Mouse (Mus musculus) G1E (cell line): ENCODE data around the gene Zfp622. TPM values are rescaled to one million over a fixed set of nuclear protein-coding genes. Genes with fewer than 3 reads are reported as not detected.

Source experiments
- ATAC-seq: 2 replicates; pipeline ENCODE4 v1.8.0; 2016; ENCODE audit warnings: mild to moderate bottlenecking; ENCODE audit not compliant: insufficient number of reproducible peaks, poor library complexity, low FRiP score, severe bottlenecking; ENCODE audit errors: extremely low read depth
- DNase-seq: peaks from one replicate; pipeline ENCODE4 v3.0.0; 2012; ENCODE audit warnings: low spot score
- H3K27me3 ChIP-seq: 2 replicates; pipeline ENCODE4 v1.6.1; 2012; ENCODE audit warnings: mild to moderate bottlenecking, low read length, inconsistent platforms; ENCODE audit not compliant: insufficient read depth
- H3K36me3 ChIP-seq: replicated peaks from 2 replicates; pipeline ENCODE3; 2012; ENCODE audit warnings: mild to moderate bottlenecking, inconsistent platforms
- H3K4me1 ChIP-seq: 2 replicates; pipeline ENCODE4 v1.6.1; 2012; ENCODE audit warnings: low read depth, low read length, inconsistent platforms, mixed read lengths; ENCODE audit not compliant: insufficient read depth
- H3K4me3 ChIP-seq: 2 replicates; pipeline ENCODE4 v1.5.1; 2012; ENCODE audit warnings: low read depth, mild to moderate bottlenecking, inconsistent platforms, low read length, moderate library complexity, mixed read lengths
- H3K9me3 ChIP-seq: replicated peaks from 2 replicates; pipeline ENCODE4 v1.6.1; 2012; ENCODE audit warnings: inconsistent platforms
- CTCF ChIP-seq: IDR thresholded peaks from 2 replicates; pipeline ENCODE4 v1.5.1; 2012; ENCODE audit warnings: low read depth, low read length, inconsistent platforms, mixed read lengths
- GATA1 ChIP-seq: IDR thresholded peaks from 2 replicates; pipeline ENCODE4 v1.6.1; 2012; ENCODE audit warnings: borderline replicate concordance, low read length, inconsistent platforms, mixed read lengths
- GATA2 ChIP-seq: IDR thresholded peaks from 2 replicates; pipeline ENCODE4 v1.6.1; 2012; ENCODE audit warnings: low read depth, low read length, inconsistent platforms, borderline replicate concordance
- POLR2AphosphoS5 ChIP-seq: IDR thresholded peaks from 2 replicates; pipeline ENCODE4 v1.6.1; 2012; ENCODE audit warnings: low read depth, low read length, inconsistent platforms; ENCODE audit not compliant: insufficient replicate concordance
- TAL1 ChIP-seq: conservative IDR thresholded peaks from 2 replicates; pipeline ENCODE4 v1.6.1; 2012; ENCODE audit warnings: low read depth, low read length, inconsistent platforms, mixed read lengths
- polyA plus RNA-seq: library from polyadenylated mRNA; stranded (reverse); fragments of >175 nt; gene quantifications from 2 replicates; pipeline ENCODE4 v1.2.3, GENCODE M21; 2012
- total RNA-seq, 2 experiments: library from RNA; stranded (forward) in 1 of 2; stranded (reverse) in 1 of 2; fragments of 200-1000 nt in 1 of 2; fragments of >200 nt in 1 of 2; fragmentation: Nextera tagmentation in 1 of 2; gene quantifications; 2 replicates each; pipeline ENCODE4 v1.2.3; 2014 to 2017

Gene Zfp622
- total and polyA plus RNA-seq, 3 experiments, result 27.2 to 86.0 (median 49.1) TPM

GRCm38 (mm10) chr15:25943386-25944137 is 40.6 kb upstream of the Zfp622 start:
- H3K36me3 ChIP-seq, result no peaks in the 10 kb centered on the region
- H3K4me3 ChIP-seq, result no peak overlapping the region
- TF ChIP-seq CTCF, result no peak
- no peak for TF ChIP-seq TAL1
- no peak for TF ChIP-seq POLR2AphosphoS5
- DNase-seq (no peak), ATAC-seq (no peak)
- no peaks in the 10 kb centered on the region for H3K4me1 ChIP-seq
- 0 out of 2 replicates have a peak, but pooled peaks cover under 1% of the 10 kb centered on the region for H3K9me3 ChIP-seq
- no peaks in the 10 kb centered on the region for H3K27me3 ChIP-seq

- no peak for TF ChIP-seq TAL1
- TF ChIP-seq POLR2AphosphoS5, result no peak
- no peak for TF ChIP-seq GATA1
- TF ChIP-seq GATA2, result no peak
- TF ChIP-seq CTCF, result no peak
- H3K4me1 ChIP-seq, result no peaks in the 10 kb centered on the region
- no peaks in the 10 kb centered on the region for H3K36me3 ChIP-seq
- H3K27me3 ChIP-seq, result no peaks in the 10 kb centered on the region
- H3K4me3 ChIP-seq, result no peak overlapping the region
- ATAC-seq, result no peak
- DNase-seq, result no peak
- 0 out of 2 replicates have a peak, but pooled peaks cover 4% of the 10 kb centered on the region for H3K9me3 ChIP-seq
Observed at GRCm38 (mm10) chr15:25945224-25945623, 38.9 kb upstream of the Zfp622 start.

GRCm38 (mm10) chr15:25946482-25946881 is 37.7 kb upstream of the Zfp622 start:
- no peaks in the 10 kb centered on the region for H3K36me3 ChIP-seq
- TF ChIP-seq GATA2, result no peak
- no peak for TF ChIP-seq GATA1
- TF ChIP-seq TAL1, result no peak
- no peak for TF ChIP-seq CTCF
- no peak for TF ChIP-seq POLR2AphosphoS5
- H3K9me3 ChIP-seq, result 0 out of 2 replicates have a peak, but pooled peaks cover 4% of the 10 kb centered on the region
- no peaks in the 10 kb centered on the region for H3K27me3 ChIP-seq
- no peak overlapping the region for H3K4me3 ChIP-seq
- DNase-seq (no peak), ATAC-seq (no peak)
- H3K4me1 ChIP-seq, result no peaks in the 10 kb centered on the region

GRCm38 (mm10) chr15:25947383-25947782 is 36.8 kb upstream of the Zfp622 start:
- no peaks in the 10 kb centered on the region for H3K4me1 ChIP-seq
- ATAC-seq, result no peak
- no peak overlapping the region for H3K4me3 ChIP-seq
- TF ChIP-seq GATA2, result no peak
- no peak for TF ChIP-seq GATA1
- TF ChIP-seq POLR2AphosphoS5, result no peak
- TF ChIP-seq CTCF, result no peak
- TF ChIP-seq TAL1, result no peak
- no peaks in the 10 kb centered on the region for H3K36me3 ChIP-seq
- H3K9me3 ChIP-seq, result 0 out of 2 replicates have a peak, but pooled peaks cover 4% of the 10 kb centered on the region
- no peaks in the 10 kb centered on the region for H3K27me3 ChIP-seq
- no peak for DNase-seq

- no peaks in the 10 kb centered on the region for H3K4me1 ChIP-seq
- no peaks in the 10 kb centered on the region for H3K36me3 ChIP-seq
- no peak; the same call in 1 of the 2 replicates for ATAC-seq
- no peak overlapping the region for H3K4me3 ChIP-seq
- no peak for TF ChIP-seq POLR2AphosphoS5
- TF ChIP-seq CTCF, result no peak
- TF ChIP-seq GATA1, result no peak
- TF ChIP-seq TAL1, result no peak
- no peak for TF ChIP-seq GATA2
- H3K27me3 ChIP-seq, result no peaks in the 10 kb centered on the region
- H3K9me3 ChIP-seq, result 0 out of 2 replicates have a peak, but pooled peaks cover 4% of the 10 kb centered on the region
- DNase-seq, result no peak
Observed at GRCm38 (mm10) chr15:25948257-25949223, 35.6 kb upstream of the Zfp622 start.

- ATAC-seq (no peak), DNase-seq (no peak)
- no peaks in the 10 kb centered on the region for H3K36me3 ChIP-seq
- H3K4me3 ChIP-seq, result no peak overlapping the region
- H3K4me1 ChIP-seq, result no peaks in the 10 kb centered on the region
- no peak for TF ChIP-seq GATA2
- no peak for TF ChIP-seq CTCF
- TF ChIP-seq POLR2AphosphoS5, result no peak
- no peak for TF ChIP-seq TAL1
- TF ChIP-seq GATA1, result no peak
- H3K9me3 ChIP-seq, result 0 out of 2 replicates have a peak, but pooled peaks cover 4% of the 10 kb centered on the region
- no peaks in the 10 kb centered on the region for H3K27me3 ChIP-seq
Observed at GRCm38 (mm10) chr15:25949696-25950095, 34.5 kb upstream of the Zfp622 start.
